Mouse (Mus musculus) stomach, postnatal 0 days (tissue): ENCODE results near the gene Col25a1. TPM values are rescaled to one million over a fixed set of nuclear protein-coding genes. Genes with fewer than 3 reads are reported as not detected.

Source experiments
- ATAC-seq: fragments of 200-750 bp; cut with Nextera tagmentation; 2 replicates; pipeline ENCODE4 v1.8.0; 2017; ENCODE audit not compliant: low FRiP score, low TSS enrichment
- DNase-seq: peaks from one replicate; pipeline ENCODE4 v3.0.0-alpha.2; 2016; ENCODE audit warnings: low spot score
- H3K27ac ChIP-seq: fragments of 300-500 bp; sonication (generic); replicated peaks from 2 replicates; pipeline ENCODE4 v1.5.1; 2014; ENCODE audit warnings: mild to moderate bottlenecking, control low read depth
- H3K27me3 ChIP-seq: fragments of 300-500 bp; sonication (generic); 2 replicates; pipeline ENCODE4 v1.6.1; 2014; ENCODE audit warnings: low read length; ENCODE audit not compliant: control insufficient read depth, insufficient read depth
- H3K36me3 ChIP-seq: fragments of 300-500 bp; sonication (generic); 2 replicates; pipeline ENCODE4 v1.6.1; 2014; ENCODE audit warnings: low read length, mixed read lengths; ENCODE audit not compliant: control insufficient read depth, insufficient read depth
- H3K4me1 ChIP-seq: fragments of 300-500 bp; sonication (generic); replicated peaks from 2 replicates; pipeline ENCODE4 v1.6.1; 2014; ENCODE audit warnings: antibody characterized with exemption; ENCODE audit not compliant: control insufficient read depth, insufficient read depth
- H3K4me2 ChIP-seq: fragments of 300-500 bp; sonication (generic); replicated peaks from 2 replicates; pipeline ENCODE4 v1.6.1; 2014; ENCODE audit warnings: low read depth, mild to moderate bottlenecking, control low read depth, moderate library complexity
- H3K4me3 ChIP-seq: fragments of 300-500 bp; sonication (generic); 2 replicates; pipeline ENCODE4 v1.5.1; 2014; ENCODE audit warnings: low read depth, low read length, control low read depth
- H3K9ac ChIP-seq: fragments of 300-500 bp; sonication (generic); 2 replicates; pipeline ENCODE4 v1.6.1; 2014; ENCODE audit warnings: mild to moderate bottlenecking, low read length, control low read depth, mixed read lengths
- H3K9me3 ChIP-seq: fragments of 300-500 bp; sonication (generic); 2 replicates; pipeline ENCODE4 v1.6.1; 2016; ENCODE audit warnings: low read length; ENCODE audit not compliant: control insufficient read depth
- CTCF ChIP-seq: IDR thresholded peaks from 2 replicates; pipeline ENCODE4 v1.5.1; 2016; ENCODE audit warnings: antibody characterized with exemption, low read depth, mild to moderate bottlenecking, moderate library complexity
- EP300 ChIP-seq: optimal IDR thresholded peaks from 2 replicates; pipeline ENCODE3; 2016; ENCODE audit warnings: antibody characterized with exemption
- WGBS: fragments of 180-500 bp; shearing (Covaris S2); extraction: QIAGEN DNeasy Blood & Tissue Kit; methylation state at CpG from one replicate; pipeline ENCODE4 v1.1.7; 2014; 5-methylcytosine and 5-hydroxymethylcytosine counted together
- polyA plus RNA-seq: library from polyadenylated mRNA; unstranded; fragments of >200 nt; fragmentation: Nextera tagmentation; extraction: Ambion mirVana; gene quantifications from 2 replicates; pipeline ENCODE4 v1.2.1, GENCODE M21; 2015

Col25a1 gene
- polyA plus RNA-seq, 1 experiment from 2014 or later = 1.3 TPM

- H3K4me1 ChIP-seq = no peaks in the 10 kb centered on the region
- H3K9ac ChIP-seq = no peak overlapping the region
- no peak overlapping the region for H3K4me2 ChIP-seq
- ATAC-seq (no peak), DNase-seq (no peak)
- no peaks in the 10 kb centered on the region for H3K27me3 ChIP-seq
- no peak overlapping the region for H3K4me3 ChIP-seq
- H3K36me3 ChIP-seq = no peaks in the 10 kb centered on the region
- H3K27ac ChIP-seq = no peak overlapping the region
- H3K9me3 ChIP-seq = no peaks in the 10 kb centered on the region
- no peak for TF ChIP-seq EP300
- TF ChIP-seq CTCF = no peak
- 81% methylated on average over 4 of the region's 4 CpGs for WGBS
Observed at GRCm38 (mm10) chr3:130309277-130309676, 178.0 kb downstream of the Col25a1 start.

- Histone ChIP-seq H3K9me3 (no peaks in the 10 kb centered on the region), H3K4me2 (no peak overlapping the region), H3K36me3 (no peaks in the 10 kb centered on the region), H3K27ac (no peak overlapping the region), H3K9ac (no peak overlapping the region), H3K4me3 (no peak overlapping the region), H3K4me1 (no peaks in the 10 kb centered on the region), H3K27me3 (no peaks in the 10 kb centered on the region)
- DNase-seq (no peak), ATAC-seq (no peak)
- 64% methylated on average over 14 of the region's 14 CpGs for WGBS
- no peak for TF ChIP-seq EP300
- no peak for TF ChIP-seq CTCF
Observed at GRCm38 (mm10) chr3:130310694-130311305, 179.5 kb downstream of the Col25a1 start.

GRCm38 (mm10) chr3:130313246-130313645 lies 181.9 kb downstream of the Col25a1 start:
- H3K9ac ChIP-seq = no peak overlapping the region
- ATAC-seq (no peak), DNase-seq (no peak)
- no peaks in the 10 kb centered on the region for H3K9me3 ChIP-seq
- H3K27me3 ChIP-seq = no peaks in the 10 kb centered on the region
- 65% methylated on average over 6 of the region's 6 CpGs for WGBS
- no peaks in the 10 kb centered on the region for H3K36me3 ChIP-seq
- no peak for TF ChIP-seq CTCF
- no peak for TF ChIP-seq EP300
- no peak overlapping the region for H3K4me3 ChIP-seq
- no peaks in the 10 kb centered on the region for H3K4me1 ChIP-seq
- H3K4me2 ChIP-seq = no peak overlapping the region
- H3K27ac ChIP-seq = no peak overlapping the region

GRCm38 (mm10) chr3:130327039-130328015 lies 196.0 kb downstream of the Col25a1 start:
- H3K9me3 ChIP-seq = no peaks in the 10 kb centered on the region
- H3K9ac ChIP-seq = no peak overlapping the region
- no peak for ATAC-seq
- H3K4me2 ChIP-seq = no peak overlapping the region
- no peaks in the 10 kb centered on the region for H3K27me3 ChIP-seq
- H3K4me1 ChIP-seq = no peaks in the 10 kb centered on the region
- TF ChIP-seq CTCF (no peak), EP300 (no peak)
- 70% methylated on average over 13 of the region's 13 CpGs for WGBS
- H3K27ac ChIP-seq = no peak overlapping the region
- DNase-seq = no peak
- no peak overlapping the region for H3K4me3 ChIP-seq
- H3K36me3 ChIP-seq = no peaks in the 10 kb centered on the region

GRCm38 (mm10) chr3:130328909-130329308 lies 197.6 kb downstream of the Col25a1 start:
- 56% methylated on average over 9 of the region's 9 CpGs for whole genome bisulfite sequencing

More at GRCm38 (mm10) chr3:130328909-130329308, 197.6 kb downstream of the Col25a1 start:
- TF ChIP-seq EP300 (no peak), CTCF (no peak)
- DNase-seq = no peak
- ATAC-seq = peak; percentile 47; the same call in 1 of the 2 replicates
- Histone ChIP-seq H3K9me3 (no peaks in the 10 kb centered on the region), H3K36me3 (no peaks in the 10 kb centered on the region), H3K4me3 (no peak overlapping the region), H3K27me3 (no peaks in the 10 kb centered on the region), H3K27ac (no peak overlapping the region), H3K9ac (no peak overlapping the region), H3K4me2 (no peak overlapping the region), H3K4me1 (no peaks in the 10 kb centered on the region)
